Mouse (Mus musculus): ENCODE data around the gene Cbr2. TPM values are rescaled to one million over a fixed set of nuclear protein-coding genes. Genes with fewer than 3 reads are reported as not detected.
"Not testable (repeated sequence)": the region's sequence is repeated elsewhere in the genome, so short reads cannot be mapped to it uniquely, and the experiment has no call there.

The Cbr2 gene
- polyA plus RNA-seq, 1 experiment from 2014 or later: 0.95 TPM

GRCm38 (mm10) chr11:120761811-120762671 is 30.1 kb upstream of the Cbr2 start:
- Histone ChIP-seq H3K27me3 (peaks cover 11% of the 10 kb centered on the region), H3K4me3 (replicated peaks) (no peak overlapping the region), H3K9me3 (peaks cover 20% of the 10 kb centered on the region), H3K9ac (no peak overlapping the region), H3K36me3 (replicated peaks) (no peaks in the 10 kb centered on the region), H3K4me1 (0 out of 2 replicates have a peak, but pooled peaks cover 3% of the 10 kb centered on the region), H3K4me2 (no peak overlapping the region), H3K27ac (no peak overlapping the region)
- 68% methylated on average over 14 of the region's 14 CpGs for WGBS
- ATAC-seq (ENCODE audit: low FRiP score): no peak

- no peaks in the 10 kb centered on the region for H3K36me3 ChIP-seq (replicated peaks)
- H3K9ac ChIP-seq: no peak overlapping the region
- no peak overlapping the region for H3K4me2 ChIP-seq
- no peak for ATAC-seq (ENCODE audit: low FRiP score)
- no peak overlapping the region for H3K27ac ChIP-seq
- peaks cover 11% of the 10 kb centered on the region for H3K27me3 ChIP-seq
- 86% methylated on average over 9 of the region's 9 CpGs for WGBS
- no peak overlapping the region for H3K4me3 ChIP-seq (replicated peaks)
- H3K4me1 ChIP-seq: 0 out of 2 replicates have a peak, but pooled peaks cover 3% of the 10 kb centered on the region
- peaks cover 25% of the 10 kb centered on the region for H3K9me3 ChIP-seq
These were observed 28.3 kb upstream of the Cbr2 start for GRCm38 (mm10) chr11:120760236-120760635.

GRCm38 (mm10) chr11:120751606-120752005 is 19.7 kb upstream of the Cbr2 start:
- Histone ChIP-seq H3K4me1 (no peaks in the 10 kb centered on the region), H3K27ac (no peak overlapping the region), H3K36me3 (replicated peaks) (no peaks in the 10 kb centered on the region), H3K4me3 (replicated peaks) (no peak overlapping the region), H3K27me3 (no peaks in the 10 kb centered on the region), H3K9ac (no peak overlapping the region), H3K4me2 (no peak overlapping the region), H3K9me3 (0 out of 2 replicates have a peak, but pooled peaks cover under 1% of the 10 kb centered on the region)
- 81% methylated on average over 4 of the region's 4 CpGs for WGBS
- no peak for ATAC-seq (ENCODE audit: low FRiP score)

- Histone ChIP-seq H3K27me3 (no peaks in the 10 kb centered on the region), H3K27ac (no peak overlapping the region), H3K4me1 (no peaks in the 10 kb centered on the region), H3K4me3 (replicated peaks) (no peak overlapping the region), H3K4me2 (no peak overlapping the region), H3K9me3 (no peaks in the 10 kb centered on the region), H3K9ac (no peak overlapping the region), H3K36me3 (replicated peaks) (no peaks in the 10 kb centered on the region)
- WGBS: 61% methylated on average over 8 of the region's 8 CpGs
- no peak for ATAC-seq (ENCODE audit: low FRiP score)
These were observed 17.5 kb upstream of the Cbr2 start for GRCm38 (mm10) chr11:120749430-120749829.

GRCm38 (mm10) chr11:120747974-120748373 is 16.1 kb upstream of the Cbr2 start:
- Histone ChIP-seq H3K4me1 (no peaks in the 10 kb centered on the region), H3K27me3 (no peaks in the 10 kb centered on the region), H3K4me2 (no peak overlapping the region), H3K36me3 (replicated peaks) (no peaks in the 10 kb centered on the region), H3K27ac (no peak overlapping the region), H3K4me3 (replicated peaks) (no peak overlapping the region), H3K9me3 (no peaks in the 10 kb centered on the region), H3K9ac (no peak overlapping the region)
- 83% methylated on average over 4 of the region's 4 CpGs for WGBS
- no peak for ATAC-seq (ENCODE audit: low FRiP score)

GRCm38 (mm10) chr11:120744121-120744701 is 12.3 kb upstream of the Cbr2 start:
- ATAC-seq (ENCODE audit: low FRiP score): no peak
- no peaks in the 10 kb centered on the region for H3K4me1 ChIP-seq
- no peaks in the 10 kb centered on the region for H3K9me3 ChIP-seq
- no peaks in the 10 kb centered on the region for H3K36me3 ChIP-seq (replicated peaks)
- H3K4me3 ChIP-seq (replicated peaks): no peak overlapping the region
- H3K4me2 ChIP-seq: no peak overlapping the region
- H3K9ac ChIP-seq: no peak overlapping the region
- 79% methylated on average over 7 of the region's 7 CpGs for WGBS
- no peaks in the 10 kb centered on the region for H3K27me3 ChIP-seq
- H3K27ac ChIP-seq: no peak overlapping the region

- H3K36me3 ChIP-seq (replicated peaks): no peaks in the 10 kb centered on the region
These were observed 9.1 kb upstream of the Cbr2 start for GRCm38 (mm10) chr11:120740981-120741380.

GRCm38 (mm10) chr11:120736424-120736823 is 4.5 kb upstream of the Cbr2 start:
- no peak for ATAC-seq (ENCODE audit: low FRiP score)
- WGBS: 76% methylated on average over 6 of the region's 6 CpGs
- no peak overlapping the region for H3K4me2 ChIP-seq

More at GRCm38 (mm10) chr11:120740981-120741380, 9.1 kb upstream of the Cbr2 start:
- no peaks in the 10 kb centered on the region for H3K27me3 ChIP-seq
- no peak overlapping the region for H3K9ac ChIP-seq
- H3K4me1 ChIP-seq: no peaks in the 10 kb centered on the region
- H3K4me3 ChIP-seq (replicated peaks): no peak overlapping the region
- WGBS: 89% methylated on average over 5 of the region's 5 CpGs
- H3K9me3 ChIP-seq: no peaks in the 10 kb centered on the region
- no peak for ATAC-seq (ENCODE audit: low FRiP score)
- H3K4me2 ChIP-seq: no peak overlapping the region
- H3K27ac ChIP-seq: no peak overlapping the region

GRCm38 (mm10) chr11:120733521-120733920 is 1.6 kb upstream of the Cbr2 start:
- no peak overlapping the region for H3K4me2 ChIP-seq
- H3K27ac ChIP-seq: no peak overlapping the region
- H3K27me3 ChIP-seq: peaks cover 26% of the 10 kb centered on the region
- H3K9me3 ChIP-seq: no peaks in the 10 kb centered on the region
- no peaks in the 10 kb centered on the region for H3K36me3 ChIP-seq (replicated peaks)
- peaks cover 4% of the 10 kb centered on the region; the same call in 1 of the 2 replicates for H3K4me1 ChIP-seq
- no peak overlapping the region for H3K4me3 ChIP-seq (replicated peaks)
- H3K9ac ChIP-seq: no peak overlapping the region
- WGBS: 70% methylated on average over 6 of the region's 6 CpGs
- no peak for ATAC-seq (ENCODE audit: low FRiP score)

More at GRCm38 (mm10) chr11:120736424-120736823, 4.5 kb upstream of the Cbr2 start:
- Histone ChIP-seq H3K4me3 (replicated peaks) (no peak overlapping the region), H3K27ac (no peak overlapping the region), H3K36me3 (replicated peaks) (no peaks in the 10 kb centered on the region), H3K4me1 (no peaks in the 10 kb centered on the region), H3K9me3 (no peaks in the 10 kb centered on the region), H3K27me3 (peaks cover 10% of the 10 kb centered on the region), H3K9ac (no peak overlapping the region)

- WGBS: 91% methylated on average over 1 of the region's 1 CpGs
- Histone ChIP-seq H3K9me3 (no peaks in the 10 kb centered on the region), H3K4me3 (replicated peaks) (no peak overlapping the region), H3K36me3 (replicated peaks) (no peaks in the 10 kb centered on the region), H3K9ac (no peak overlapping the region), H3K4me1 (peaks cover 13% of the 10 kb centered on the region), H3K4me2 (no peak overlapping the region), H3K27me3 (peaks cover 32% of the 10 kb centered on the region), H3K27ac (no peak overlapping the region)
- ATAC-seq (ENCODE audit: low FRiP score): no peak
These were observed 519 bp downstream of the Cbr2 start for GRCm38 (mm10) chr11:120731395-120731794.

- H3K36me3 ChIP-seq (replicated peaks): no peaks in the 10 kb centered on the region
- no peak for ATAC-seq (ENCODE audit: low FRiP score)
These were observed 1.5 kb downstream of the Cbr2 start for GRCm38 (mm10) chr11:120730331-120730870.

GRCm38 (mm10) chr11:120729432-120730050 is 2.4 kb downstream of the Cbr2 start:
- peak overlapping the region; percentile 31 for H3K4me2 ChIP-seq
- WGBS: 1% methylated on average over 17 of the region's 21 CpGs
- H3K27me3 ChIP-seq: peaks cover 42% of the 10 kb centered on the region
- not testable (repeated sequence) for H3K9me3 ChIP-seq; H3K36me3 ChIP-seq (replicated peaks); H3K9ac ChIP-seq; H3K27ac ChIP-seq
- peaks cover 15% of the 10 kb centered on the region for H3K4me1 ChIP-seq
- peak; percentile 34; the same call in 1 of the 2 replicates for ATAC-seq (ENCODE audit: low FRiP score)
- H3K4me3 ChIP-seq (replicated peaks): 0 out of 2 replicates have a peak overlapping the region, but pooled peaks have one; percentile 5

More at GRCm38 (mm10) chr11:120730331-120730870, 1.5 kb downstream of the Cbr2 start:
- no peak overlapping the region for H3K9ac ChIP-seq
- H3K4me3 ChIP-seq (replicated peaks): no peak overlapping the region
- H3K4me1 ChIP-seq: peaks cover 15% of the 10 kb centered on the region
- H3K27me3 ChIP-seq: peaks cover 40% of the 10 kb centered on the region
- 89% methylated on average over 10 of the region's 10 CpGs for WGBS
- H3K27ac ChIP-seq: no peak overlapping the region
- no peaks in the 10 kb centered on the region for H3K9me3 ChIP-seq
- no peak overlapping the region for H3K4me2 ChIP-seq
